Mouse (Mus musculus) gastrocnemius, postnatal 4 days (tissue): ENCODE data around the gene Eml4. TPM values are rescaled to one million over a fixed set of nuclear protein-coding genes. Genes with fewer than 3 reads are reported as not detected.
A peak's percentile ranks its signal among the peaks of the same experiment; 100 is the strongest.

Experiments
- DNase-seq, 2 experiments: peaks; one replicate each; pipeline ENCODE4 v3.0.0; 2021 to 2022; ENCODE audit warnings: low spot score in 2 of 2, mixed read lengths in 2 of 2
- long read RNA-seq, 2 experiments: library from polyadenylated mRNA; stranded (forward); transcript quantifications; one replicate each; pipeline ENCODE4 v2.0.0; 2021
- total RNA-seq, 2 experiments: library from RNA; stranded (reverse); gene quantifications; 2 replicates each; pipeline ENCODE4 v1.2.3; 2021

Gene Eml4
- total RNA-seq: 10 to 100 TPM; 11.6 to 13.6 TPM
- long read RNA-seq, experiment 1, full-length matches to known transcripts: 11 of 21 reads
- long read RNA-seq, experiment 1, partial matches to known transcripts: 1 of 21 reads
- long read RNA-seq, experiment 1, other reads (novel, unspliced or antisense): 9 of 21 reads
- long read RNA-seq, experiment 2, full-length matches to known transcripts: 16 of 21 reads
- long read RNA-seq, experiment 2, partial matches to known transcripts: 1 of 21 reads
- long read RNA-seq, experiment 2, other reads (novel, unspliced or antisense): 4 of 21 reads

GRCm38 (mm10) chr17:83350379-83351091 is at the start of gene Eml4:
Gene Eml4, plus strand, starts transcription at chr17:83350931.
- DNase-seq: peak; percentile 94 to 98

GRCm38 (mm10) chr17:83301433-83301832 is 49.3 kb upstream of the Eml4 start:
- DNase-seq: no peak

- no peak for DNase-seq
Observed at GRCm38 (mm10) chr17:83304089-83304822, 46.5 kb upstream of the Eml4 start.

GRCm38 (mm10) chr17:83306964-83307640 is 43.6 kb upstream of the Eml4 start:
- DNase-seq: no peak

GRCm38 (mm10) chr17:83307641-83308296 is 43.0 kb upstream of the Eml4 start:
- no peak for DNase-seq

- DNase-seq: no peak
Observed at GRCm38 (mm10) chr17:83308451-83308850, 42.3 kb upstream of the Eml4 start.

- DNase-seq: no peak
Observed at GRCm38 (mm10) chr17:83309243-83309642, 41.5 kb upstream of the Eml4 start.

GRCm38 (mm10) chr17:83311806-83312205 is 38.9 kb upstream of the Eml4 start:
- no peak for DNase-seq

- DNase-seq: peak; percentile 35 to 70
Observed at GRCm38 (mm10) chr17:83312244-83312918, 38.4 kb upstream of the Eml4 start.

GRCm38 (mm10) chr17:83313046-83313689 is 37.6 kb upstream of the Eml4 start:
- DNase-seq: no peak

- DNase-seq: no peak
Observed at GRCm38 (mm10) chr17:83315476-83315875, 35.3 kb upstream of the Eml4 start.

- peak in 1 of 2 experiments; percentile 41 for DNase-seq
Observed at GRCm38 (mm10) chr17:83322621-83323335, 28.0 kb upstream of the Eml4 start.

GRCm38 (mm10) chr17:83323410-83324268 is 27.1 kb upstream of the Eml4 start:
- no peak for DNase-seq

GRCm38 (mm10) chr17:83324269-83324616 is 26.5 kb upstream of the Eml4 start:
- no peak for DNase-seq

- DNase-seq: peak in 1 of 2 experiments; percentile 4
Observed at GRCm38 (mm10) chr17:83335183-83335584, 15.5 kb upstream of the Eml4 start.

GRCm38 (mm10) chr17:83337051-83337898 is 13.5 kb upstream of the Eml4 start:
- no peak for DNase-seq

- no peak for DNase-seq
Observed at GRCm38 (mm10) chr17:83339368-83340085, 11.2 kb upstream of the Eml4 start.
